Mouse (Mus musculus) heart, embryonic 14.5 days (tissue): Measurements from ENCODE around the gene Borcs6. TPM values are rescaled to one million over a fixed set of nuclear protein-coding genes. Genes with fewer than 3 reads are reported as not detected.
A peak's percentile ranks its signal among the peaks of the same experiment; 100 is the strongest.

ENCODE experiments used
- ATAC-seq: fragments of 200-750 bp; cut with Nextera tagmentation; 2 replicates; pipeline ENCODE4 v1.8.0; 2017; ENCODE audit warnings: low read depth, moderate TSS enrichment; ENCODE audit not compliant: insufficient number of reproducible peaks, insufficient read depth, low FRiP score
- H3K27ac ChIP-seq, 2 experiments: fragments of 200-500 bp in 1 of 2; fragments of 300-500 bp in 1 of 2; sonication (generic) in 1 of 2; replicated peaks in 1 of 2; 2 replicates each; pipeline ENCODE4 v1.5.1; 2012 to 2014; ENCODE audit warnings: low read depth in 2 of 2, low read length in 2 of 2, control low read depth in 1 of 2, mild to moderate bottlenecking in 1 of 2, mixed read lengths in 1 of 2; ENCODE audit not compliant: control insufficient read depth in 1 of 2, insufficient read depth in 1 of 2
- H3K27me3 ChIP-seq: fragments of 300-500 bp; sonication (generic); 2 replicates; pipeline ENCODE4 v1.6.1; 2014; ENCODE audit warnings: mild to moderate bottlenecking, low read length, control low read depth; ENCODE audit not compliant: control insufficient read depth, insufficient read depth
- H3K36me3 ChIP-seq: fragments of 300-500 bp; sonication (generic); 2 replicates; pipeline ENCODE4 v1.6.1; 2014; ENCODE audit warnings: mild to moderate bottlenecking, control low read depth, low read length, mixed read lengths; ENCODE audit not compliant: control insufficient read depth, insufficient read depth
- H3K4me1 ChIP-seq, 2 experiments: fragments of 200-500 bp in 1 of 2; fragments of 300-500 bp in 1 of 2; sonication (generic) in 1 of 2; 2 replicates each; pipeline ENCODE4 v1.6.1; 2012 to 2014; ENCODE audit warnings: low read length in 2 of 2, control low read depth in 1 of 2, mixed read lengths in 1 of 2; ENCODE audit not compliant: control insufficient read depth in 2 of 2, insufficient read depth in 2 of 2
- H3K4me2 ChIP-seq: fragments of 300-500 bp; sonication (generic); 2 replicates; pipeline ENCODE4 v1.6.1; 2014; ENCODE audit warnings: mild to moderate bottlenecking, low read length
- H3K4me3 ChIP-seq, 2 experiments: fragments of 200-500 bp in 1 of 2; fragments of 300-500 bp in 1 of 2; sonication (generic) in 1 of 2; 2 replicates each; pipeline ENCODE4 v1.5.1; 2012 to 2014; ENCODE audit warnings: low read length in 2 of 2, mild to moderate bottlenecking in 2 of 2, control low read depth in 1 of 2, low read depth in 1 of 2, moderate library complexity in 1 of 2; ENCODE audit not compliant: control insufficient read depth in 1 of 2, insufficient read depth in 1 of 2
- H3K9ac ChIP-seq: fragments of 300-500 bp; sonication (generic); 2 replicates; pipeline ENCODE4 v1.6.1; 2014; ENCODE audit warnings: mild to moderate bottlenecking, low read length
- H3K9me3 ChIP-seq: fragments of 300-500 bp; sonication (generic); 2 replicates; pipeline ENCODE4 v1.6.1; 2016; ENCODE audit warnings: low read length, control low read depth; ENCODE audit not compliant: control insufficient read depth
- WGBS: fragments of 180-500 bp; shearing (Covaris S2); extraction: QIAGEN DNeasy Blood & Tissue Kit; methylation state at CpG from one replicate; pipeline ENCODE4 v1.1.7; 2014; 5-methylcytosine and 5-hydroxymethylcytosine counted together
- polyA plus RNA-seq: library from polyadenylated mRNA; unstranded; fragments of >200 nt; fragmentation: Nextera tagmentation; extraction: Ambion mirVana; gene quantifications from 2 replicates; pipeline ENCODE4 v1.2.1, GENCODE M21; 2014

The Borcs6 gene
- polyA plus RNA-seq, 1 experiment from 2014 or later, result 14.1 TPM

GRCm38 (mm10) chr11:69086390-69086789, 26.9 kb downstream of the Borcs6 start:
- H3K27ac ChIP-seq, result peak overlapping the region; percentile 51 to 98
- no peaks in the 10 kb centered on the region for H3K27me3 ChIP-seq
- no peak for ATAC-seq
- no peak overlapping the region for H3K4me2 ChIP-seq
- WGBS, result 31% methylated on average over 6 of the region's 6 CpGs
- no peak overlapping the region for H3K9ac ChIP-seq
- H3K36me3 ChIP-seq, result peaks cover 21% of the 10 kb centered on the region
- no peak overlapping the region for H3K4me3 ChIP-seq
- no peaks in the 10 kb centered on the region for H3K9me3 ChIP-seq
- H3K4me1 ChIP-seq, result peaks cover 19 to 36% of the 10 kb centered on the region in 2 experiments

GRCm38 (mm10) chr11:69087082-69087481, 27.6 kb downstream of the Borcs6 start:
- Histone ChIP-seq H3K4me3 (no peak overlapping the region), H3K4me1 (peaks cover 19 to 39% of the 10 kb centered on the region in 2 experiments), H3K9ac (no peak overlapping the region; the same call in 1 of the 2 replicates), H3K4me2 (0 out of 2 replicates have a peak overlapping the region, but pooled peaks have one; percentile 91), H3K9me3 (no peaks in the 10 kb centered on the region), H3K27me3 (no peaks in the 10 kb centered on the region), H3K36me3 (peaks cover 28% of the 10 kb centered on the region), H3K27ac (peak overlapping the region; percentile 51 to 98)
- WGBS, result 31% methylated on average over 4 of the region's 4 CpGs
- ATAC-seq, result no peak

GRCm38 (mm10) chr11:69087597-69087996, 28.1 kb downstream of the Borcs6 start:
- Histone ChIP-seq H3K27ac (peak overlapping the region; percentile 49 to 98), H3K27me3 (no peaks in the 10 kb centered on the region), H3K4me1 (peaks cover 19 to 39% of the 10 kb centered on the region in 2 experiments), H3K4me2 (peak overlapping the region; percentile 91), H3K4me3 (no peak overlapping the region), H3K9ac (0 out of 2 replicates have a peak overlapping the region, but pooled peaks have one; percentile 100), H3K36me3 (peaks cover 31% of the 10 kb centered on the region), H3K9me3 (no peaks in the 10 kb centered on the region)
- ATAC-seq, result no peak
- WGBS, result 58% methylated on average over 2 of the region's 2 CpGs

GRCm38 (mm10) chr11:69088103-69088855, 28.8 kb downstream of the Borcs6 start, which contains the start of gene Vamp2:
Gene Vamp2 (plus strand): TSS chr11:69088490.
- Histone ChIP-seq H3K36me3 (peaks cover 34% of the 10 kb centered on the region), H3K4me3 (peak within 1 kb of the TSS; percentile 90 to 100), H3K4me2 (peak within 1 kb of the TSS; percentile 91), H3K9ac (peak within 1 kb of the TSS; percentile 100), H3K27me3 (no peaks in the 10 kb centered on the region), H3K4me1 (peaks cover 19 to 39% of the 10 kb centered on the region in 2 experiments), H3K9me3 (no peaks in the 10 kb centered on the region), H3K27ac (peak within 1 kb of the TSS; percentile 96 to 98)
- under 1% methylated on average over 62 of the region's 67 CpGs for WGBS
- ATAC-seq, result peak; percentile 63

GRCm38 (mm10) chr11:69088856-69089615, 29.5 kb downstream of the Borcs6 start:
- Histone ChIP-seq H3K4me1 (peaks cover 19 to 39% of the 10 kb centered on the region in 2 experiments), H3K9ac (peak overlapping the region; percentile 100), H3K27ac (peak overlapping the region; percentile 96 to 98), H3K27me3 (no peaks in the 10 kb centered on the region), H3K36me3 (peaks cover 34% of the 10 kb centered on the region), H3K4me3 (peak overlapping the region; percentile 90 to 100), H3K4me2 (peak overlapping the region; percentile 91), H3K9me3 (no peaks in the 10 kb centered on the region)
- ATAC-seq, result peak; percentile 39; the same call in 1 of the 2 replicates
- WGBS, result 6% methylated on average over 25 of the region's 25 CpGs

GRCm38 (mm10) chr11:69089616-69090290, 30.2 kb downstream of the Borcs6 start:
- H3K36me3 ChIP-seq, result peaks cover 34% of the 10 kb centered on the region
- no peak for ATAC-seq
- H3K4me1 ChIP-seq, result peaks cover 19 to 44% of the 10 kb centered on the region in 2 experiments
- no peak overlapping the region for H3K27ac ChIP-seq
- peak overlapping the region; percentile 100 for H3K9ac ChIP-seq
- no peaks in the 10 kb centered on the region for H3K9me3 ChIP-seq
- peak overlapping the region; percentile 90 to 100 for H3K4me3 ChIP-seq
- WGBS, result 78% methylated on average over 12 of the region's 12 CpGs
- no peaks in the 10 kb centered on the region for H3K27me3 ChIP-seq
- peak overlapping the region; percentile 91 for H3K4me2 ChIP-seq

GRCm38 (mm10) chr11:69090367-69090766, 30.9 kb downstream of the Borcs6 start:
- H3K9me3 ChIP-seq, result no peaks in the 10 kb centered on the region
- no peaks in the 10 kb centered on the region for H3K27me3 ChIP-seq
- 54% methylated on average over 6 of the region's 6 CpGs for WGBS
- peaks cover 19 to 44% of the 10 kb centered on the region in 2 experiments for H3K4me1 ChIP-seq
- H3K4me2 ChIP-seq, result peak overlapping the region; percentile 91; the same call in 1 of the 2 replicates
- no peak overlapping the region for H3K4me3 ChIP-seq
- no peak for ATAC-seq
- no peak overlapping the region for H3K27ac ChIP-seq
- no peak overlapping the region for H3K9ac ChIP-seq
- H3K36me3 ChIP-seq, result peaks cover 34% of the 10 kb centered on the region
